Mouse (Mus musculus): ENCODE results near the gene Relb. TPM values are rescaled to one million over a fixed set of nuclear protein-coding genes. Genes with fewer than 3 reads are reported as not detected.
"Not testable (repeated sequence)": the region's sequence is repeated elsewhere in the genome, so short reads cannot be mapped to it uniquely, and the experiment has no call there.

Gene Relb
- polyA plus RNA-seq, 1 experiment from 2014 or later, result 9.6 TPM

DNA sequence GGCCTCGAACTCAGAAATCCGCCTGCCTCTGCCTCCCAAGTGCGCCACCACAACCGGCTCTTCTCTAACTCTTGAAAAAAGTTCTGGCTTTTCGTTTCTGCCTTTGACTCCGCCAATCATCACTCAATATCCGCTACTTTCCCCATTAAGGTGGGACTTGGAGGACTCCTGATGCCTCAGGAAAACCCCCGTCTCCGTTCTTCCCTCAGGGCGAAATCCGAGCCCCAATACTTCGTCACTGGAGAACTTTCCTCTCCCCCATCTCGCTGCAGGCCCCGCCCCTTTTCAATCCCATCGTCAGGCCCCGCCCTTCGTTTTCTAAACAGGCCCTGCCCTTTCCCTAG, 1.1 kb downstream of the Relb start:
- no peaks in the 10 kb centered on the region for H3K27me3 ChIP-seq
- H3K4me1 ChIP-seq, result no peaks in the 10 kb centered on the region
- peak overlapping the region; percentile 91 for H3K4me2 ChIP-seq (replicated peaks)
- peak overlapping the region; percentile 33; the same call in 1 of the 2 replicates for H3K27ac ChIP-seq
- ATAC-seq (ENCODE audit: low FRiP score, low read depth), result peak; percentile 5; the same call in 1 of the 2 replicates
- H3K4me3 ChIP-seq, result peak overlapping the region; percentile 81
- no peaks in the 10 kb centered on the region for H3K9me3 ChIP-seq
- peaks cover 14% of the 10 kb centered on the region for H3K36me3 ChIP-seq
- 12% methylated on average over 17 of the region's 17 CpGs for WGBS
- no peak overlapping the region for H3K9ac ChIP-seq

DNA sequence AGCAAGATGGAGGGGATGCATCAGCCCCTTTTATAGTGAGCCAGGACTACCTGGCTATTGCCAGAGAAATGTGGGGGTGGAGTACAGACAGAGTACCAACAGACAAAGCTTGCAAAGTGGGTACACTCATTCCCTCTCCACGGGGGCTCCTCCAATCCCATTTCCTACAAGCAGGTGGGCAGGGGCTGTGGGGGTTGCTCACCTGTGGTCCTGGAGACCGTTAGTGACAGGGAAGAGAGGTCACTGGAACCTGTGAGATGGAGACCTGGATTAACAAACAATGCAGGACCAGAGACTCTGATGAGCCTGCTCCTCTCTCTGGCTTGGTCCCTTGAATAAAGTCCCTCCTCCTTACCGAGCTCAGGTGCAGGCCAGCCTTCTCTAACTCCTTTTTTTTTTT, 1.5 kb downstream of the Relb start:
- no peaks in the 10 kb centered on the region for H3K27me3 ChIP-seq
- H3K27ac ChIP-seq, result no peak overlapping the region
- H3K36me3 ChIP-seq, result peaks cover 10% of the 10 kb centered on the region
- no peaks in the 10 kb centered on the region for H3K4me1 ChIP-seq
- no peak overlapping the region for H3K9ac ChIP-seq
- WGBS, result 61% methylated on average over 3 of the region's 3 CpGs
- peak overlapping the region; percentile 91 for H3K4me2 ChIP-seq (replicated peaks)
- ATAC-seq (ENCODE audit: low FRiP score, low read depth), result no peak
- peak overlapping the region; percentile 81 for H3K4me3 ChIP-seq
- H3K9me3 ChIP-seq, result no peaks in the 10 kb centered on the region

DNA sequence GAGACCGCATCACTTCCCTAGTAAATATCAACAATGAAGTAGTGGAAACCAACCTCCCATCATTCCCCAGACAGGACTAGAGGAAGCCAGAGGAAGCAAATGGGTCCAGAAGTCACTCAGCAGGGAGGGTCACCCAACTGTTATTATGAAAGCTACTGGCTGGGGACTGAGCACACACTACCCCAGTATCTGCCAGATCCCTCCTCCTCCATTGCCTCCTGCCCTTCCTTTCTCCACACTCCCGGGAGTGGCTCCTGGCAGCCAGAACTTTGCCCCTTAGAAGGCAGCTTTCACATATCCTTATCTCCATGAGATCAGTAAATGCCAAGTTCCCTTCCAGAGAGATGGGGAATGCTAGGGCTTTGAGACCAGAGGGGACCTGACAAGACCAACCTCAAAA, 5.8 kb downstream of the Relb start:
- WGBS, result 72% methylated on average over 2 of the region's 2 CpGs
- peaks cover 5% of the 10 kb centered on the region; the same call in 1 of the 2 replicates for H3K4me1 ChIP-seq
- no peak for ATAC-seq (ENCODE audit: low FRiP score, low read depth)

DNA sequence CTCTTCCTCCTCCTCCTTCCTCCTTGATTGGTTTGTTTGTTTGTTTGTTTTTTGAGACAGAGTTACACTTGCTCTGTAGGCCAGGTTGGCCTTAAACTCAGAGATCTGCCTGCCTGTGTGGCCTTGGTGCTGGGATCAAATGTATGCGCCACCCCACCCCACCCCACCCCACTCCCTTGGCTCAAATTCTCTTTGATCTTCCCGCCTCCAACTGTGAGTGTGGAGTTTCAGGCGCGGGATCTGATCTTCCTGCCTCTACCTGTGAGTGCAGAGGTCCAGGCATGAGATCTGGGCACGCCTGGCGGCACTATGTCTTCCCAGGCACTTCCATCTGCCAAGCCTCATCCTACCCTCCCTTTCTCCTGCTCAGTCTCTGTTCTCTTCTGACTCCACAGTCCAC, 7.0 kb downstream of the Relb start:
- Histone ChIP-seq H3K27me3 (peaks cover 19% of the 10 kb centered on the region), H3K4me2 (replicated peaks) (no peak overlapping the region), H3K9me3 (no peaks in the 10 kb centered on the region), H3K36me3 (0 out of 2 replicates have a peak, but pooled peaks cover 3% of the 10 kb centered on the region), H3K4me1 (peaks cover 5% of the 10 kb centered on the region; the same call in 1 of the 2 replicates), H3K27ac (no peak overlapping the region), H3K9ac (no peak overlapping the region), H3K4me3 (no peak overlapping the region)
- 26% methylated on average over 6 of the region's 6 CpGs for WGBS
- no peak for ATAC-seq (ENCODE audit: low FRiP score, low read depth)

More for the DNA sequence above, 5.8 kb downstream of the Relb start:
- peaks cover 19% of the 10 kb centered on the region for H3K27me3 ChIP-seq
- no peak overlapping the region for H3K27ac ChIP-seq
- no peak overlapping the region for H3K4me2 ChIP-seq (replicated peaks)
- H3K9ac ChIP-seq, result no peak overlapping the region
- H3K9me3 ChIP-seq, result no peaks in the 10 kb centered on the region
- no peak overlapping the region for H3K4me3 ChIP-seq
- H3K36me3 ChIP-seq, result no peaks in the 10 kb centered on the region

DNA sequence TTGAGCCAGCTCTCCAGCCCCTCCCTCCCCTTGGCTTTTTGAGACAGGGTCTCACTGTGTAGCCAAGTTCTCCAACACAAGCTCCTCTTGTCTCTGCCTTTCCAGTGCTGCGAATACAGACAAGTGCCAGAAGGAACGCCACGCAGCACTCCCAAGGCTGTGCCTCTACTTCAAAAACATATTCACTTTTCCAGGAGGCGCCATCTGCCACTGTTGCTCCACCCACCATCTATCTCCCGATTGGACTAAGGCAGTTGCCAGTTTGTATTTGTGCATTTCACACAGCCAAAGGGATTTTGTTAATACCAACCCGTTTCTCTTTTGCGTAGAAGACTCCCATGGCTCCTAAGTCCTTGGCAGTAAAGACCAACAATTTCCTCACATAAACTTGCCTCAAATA, 8.4 kb downstream of the Relb start:
- H3K9ac ChIP-seq, result no peak overlapping the region
- no peak overlapping the region for H3K27ac ChIP-seq
- H3K4me1 ChIP-seq, result peaks cover 5% of the 10 kb centered on the region; the same call in 1 of the 2 replicates
- H3K4me2 ChIP-seq (replicated peaks), result no peak overlapping the region
- 0 out of 2 replicates have a peak, but pooled peaks cover 4% of the 10 kb centered on the region for H3K36me3 ChIP-seq
- no peak overlapping the region for H3K4me3 ChIP-seq
- H3K9me3 ChIP-seq, result no peaks in the 10 kb centered on the region
- peaks cover 19% of the 10 kb centered on the region for H3K27me3 ChIP-seq
- no peak for ATAC-seq (ENCODE audit: low FRiP score, low read depth)
- 90% methylated on average over 7 of the region's 7 CpGs for WGBS

DNA sequence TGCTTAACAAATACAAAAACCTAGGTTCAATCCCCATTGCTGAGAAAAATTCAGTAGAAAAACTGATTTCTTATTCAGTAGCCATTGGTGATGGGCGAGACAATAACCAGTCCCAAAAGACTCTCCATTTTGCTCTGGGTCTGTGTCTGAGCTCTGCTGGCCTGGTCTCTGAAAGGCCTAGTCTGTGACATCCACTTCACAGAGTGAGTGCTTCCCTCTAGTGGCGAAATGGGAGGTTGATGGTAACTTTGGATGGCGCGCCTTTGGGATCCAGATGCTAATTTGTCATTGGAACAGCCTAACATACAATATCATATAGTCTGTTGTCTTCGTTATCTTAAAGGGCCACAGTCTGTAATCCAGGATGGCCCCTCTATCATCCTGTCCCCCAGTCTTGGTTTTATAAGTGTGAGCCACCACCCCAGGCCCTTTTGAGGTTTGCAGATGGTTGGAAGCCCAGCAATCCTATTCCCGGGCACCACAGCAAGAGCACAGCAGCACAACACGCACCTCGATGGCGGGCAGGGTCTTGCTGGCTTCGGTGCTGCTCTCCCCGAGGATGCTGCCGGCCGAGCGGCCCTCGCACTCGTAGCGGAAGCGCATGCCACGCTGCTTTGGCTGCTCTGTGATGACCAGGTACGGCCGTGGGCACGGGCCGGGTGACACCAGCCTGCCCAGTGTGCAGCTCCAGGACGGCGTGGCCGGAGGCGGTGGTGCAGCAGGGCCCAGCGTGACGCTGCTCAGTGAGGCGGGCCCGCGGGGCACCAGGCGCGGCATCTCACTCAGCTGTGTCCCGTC, 10.0 kb downstream of the Relb start:
- ATAC-seq (ENCODE audit: low FRiP score, low read depth), result peak; percentile 71; the same call in 1 of the 2 replicates
- 0 out of 2 replicates have a peak, but pooled peaks cover 4% of the 10 kb centered on the region for H3K36me3 ChIP-seq
- H3K4me3 ChIP-seq, result peak overlapping the region; percentile 38
- H3K27ac ChIP-seq, result no peak overlapping the region
- peak overlapping the region; percentile 65 for H3K4me2 ChIP-seq (replicated peaks)
- H3K4me1 ChIP-seq, result peaks cover 5% of the 10 kb centered on the region; the same call in 1 of the 2 replicates
- peaks cover 19% of the 10 kb centered on the region for H3K27me3 ChIP-seq
- no peaks in the 10 kb centered on the region for H3K9me3 ChIP-seq
- 8% methylated on average over 35 of the region's 35 CpGs for WGBS
- peak overlapping the region; percentile 68 for H3K9ac ChIP-seq

DNA sequence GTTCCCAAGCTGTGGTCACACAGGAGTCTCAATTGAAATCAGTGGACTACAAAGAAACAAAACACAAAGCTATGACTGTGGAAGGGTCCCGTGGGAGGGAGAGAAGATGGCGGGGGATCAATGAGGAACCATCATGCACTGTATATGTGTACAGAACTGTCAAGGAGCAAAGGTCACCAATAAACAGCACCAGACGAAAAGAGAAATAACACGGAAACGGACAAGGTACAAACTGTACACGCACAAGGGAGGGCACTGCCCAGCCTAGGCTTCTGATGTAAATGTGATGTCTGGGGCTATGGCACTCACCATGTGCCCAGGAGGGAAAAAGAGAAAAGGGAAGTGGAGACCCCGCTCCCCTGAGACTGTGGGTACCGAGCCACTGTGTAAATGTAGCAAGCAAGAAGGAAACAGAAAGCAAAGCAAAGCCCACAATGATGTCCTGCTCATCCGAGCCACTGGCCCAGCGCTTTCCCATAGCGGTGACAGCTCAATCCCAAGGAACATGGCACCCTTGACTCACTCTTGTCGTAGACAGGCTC, 14.1 kb downstream of the Relb start:
- WGBS, result 84% methylated on average over 12 of the region's 12 CpGs
- Histone ChIP-seq H3K9me3 (no peaks in the 10 kb centered on the region), H3K4me3 (no peak overlapping the region), H3K27me3 (peaks cover 10% of the 10 kb centered on the region), H3K27ac (no peak overlapping the region), H3K9ac (no peak overlapping the region), H3K4me1 (peaks cover 5% of the 10 kb centered on the region; the same call in 1 of the 2 replicates), H3K36me3 (peaks cover 18% of the 10 kb centered on the region), H3K4me2 (replicated peaks) (no peak overlapping the region)
- no peak for ATAC-seq (ENCODE audit: low FRiP score, low read depth)

DNA sequence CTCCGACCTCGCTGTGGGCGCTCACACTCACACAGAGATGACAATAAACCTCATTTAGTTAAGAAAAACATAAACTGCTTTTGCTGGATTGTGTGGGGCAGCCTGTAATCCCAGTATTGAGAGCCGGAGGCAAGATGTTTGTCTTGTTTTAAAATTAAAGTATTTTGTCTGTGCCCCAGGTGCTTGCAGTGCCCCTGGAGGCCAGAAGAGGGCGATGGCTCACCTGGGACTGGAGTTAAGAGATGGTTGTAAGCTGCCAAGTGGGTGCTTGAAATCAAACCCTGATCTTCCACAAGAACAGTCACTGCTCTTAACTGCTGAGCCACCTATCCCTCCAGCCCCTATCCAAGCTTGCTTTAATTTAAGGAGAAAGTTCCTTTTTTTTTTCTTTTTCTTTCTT, 18.3 kb downstream of the Relb start:
- no peaks in the 10 kb centered on the region for H3K27me3 ChIP-seq
- WGBS, result 78% methylated on average over 5 of the region's 5 CpGs
- no peak overlapping the region for H3K27ac ChIP-seq
- no peak for ATAC-seq (ENCODE audit: low FRiP score, low read depth)
- H3K4me1 ChIP-seq, result no peaks in the 10 kb centered on the region
- no peak overlapping the region for H3K9ac ChIP-seq
- H3K4me2 ChIP-seq (replicated peaks), result no peak overlapping the region
- H3K36me3 ChIP-seq, result peaks cover 16% of the 10 kb centered on the region
- H3K9me3 ChIP-seq, result no peaks in the 10 kb centered on the region
- no peak overlapping the region for H3K4me3 ChIP-seq

DNA sequence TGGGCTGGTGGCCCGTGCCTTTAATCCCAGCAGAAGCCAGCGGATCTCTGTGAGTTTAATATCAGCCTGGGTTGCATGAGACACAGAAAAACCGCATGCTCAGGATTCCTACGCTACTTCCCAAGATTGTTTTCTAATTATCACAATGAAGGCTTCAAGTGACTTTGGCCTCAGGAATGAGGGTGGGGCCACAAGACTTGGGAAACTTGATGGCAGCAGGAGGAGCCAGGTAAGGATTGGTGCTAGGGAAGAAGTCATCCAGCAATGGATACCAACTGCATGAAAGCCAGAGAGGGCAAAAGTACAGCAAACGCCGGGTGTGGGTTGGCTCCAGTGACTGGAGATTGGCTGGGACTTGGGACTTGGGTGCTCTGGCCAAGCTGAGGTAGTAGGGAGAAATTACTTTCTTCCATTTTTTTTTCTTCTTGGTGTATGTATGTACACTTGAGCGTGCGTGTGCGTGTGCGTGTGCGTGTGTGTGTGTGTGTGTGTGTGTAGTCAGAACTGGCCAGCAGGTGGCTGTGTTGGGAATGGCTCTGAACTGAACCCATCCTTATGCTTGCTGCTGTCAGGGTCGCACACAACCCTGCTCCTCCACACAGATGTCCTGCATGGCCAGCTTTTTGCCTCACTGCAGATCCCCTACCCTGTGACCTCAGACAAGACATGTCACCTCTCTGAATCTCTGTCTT, 19.5 kb downstream of the Relb start:
- no peak overlapping the region for H3K9ac ChIP-seq
- WGBS, result 91% methylated on average over 12 of the region's 12 CpGs
- H3K4me2 ChIP-seq (replicated peaks), result no peak overlapping the region
- no peaks in the 10 kb centered on the region for H3K4me1 ChIP-seq
- H3K36me3 ChIP-seq, result peaks cover 16% of the 10 kb centered on the region
- H3K27ac ChIP-seq, result no peak overlapping the region
- no peak overlapping the region for H3K4me3 ChIP-seq
- no peaks in the 10 kb centered on the region for H3K27me3 ChIP-seq
- ATAC-seq (ENCODE audit: low FRiP score, low read depth), result no peak
- H3K9me3 ChIP-seq, result no peaks in the 10 kb centered on the region

DNA sequence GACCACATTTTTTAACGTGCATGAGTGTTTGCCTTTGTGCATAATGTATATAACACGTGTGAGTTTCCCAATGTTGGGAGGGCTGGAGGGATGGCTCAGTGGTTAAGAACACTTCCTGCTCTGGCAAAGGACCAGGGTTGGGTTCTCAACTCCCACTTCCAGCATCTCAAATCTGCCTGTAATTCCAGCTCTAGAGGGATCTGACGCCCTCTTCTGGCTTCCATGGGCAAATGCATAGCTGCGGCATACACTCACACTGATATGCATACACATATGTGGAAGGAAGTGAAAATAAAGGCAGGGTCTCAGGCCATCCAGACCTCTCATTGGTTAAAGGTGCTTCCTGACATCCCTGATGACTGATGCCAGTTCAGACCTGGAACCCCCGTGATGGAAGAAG, 21.9 kb downstream of the Relb start:
- H3K27ac ChIP-seq, result no peak overlapping the region
- no peak overlapping the region for H3K9ac ChIP-seq
- H3K4me3 ChIP-seq, result no peak overlapping the region
- H3K4me2 ChIP-seq (replicated peaks), result no peak overlapping the region
- 82% methylated on average over 5 of the region's 5 CpGs for WGBS
- H3K27me3 ChIP-seq, result no peaks in the 10 kb centered on the region
- peaks cover 20% of the 10 kb centered on the region for H3K36me3 ChIP-seq
- no peak for ATAC-seq (ENCODE audit: low FRiP score, low read depth)
- no peaks in the 10 kb centered on the region for H3K9me3 ChIP-seq
- H3K4me1 ChIP-seq, result peaks cover 15% of the 10 kb centered on the region

DNA sequence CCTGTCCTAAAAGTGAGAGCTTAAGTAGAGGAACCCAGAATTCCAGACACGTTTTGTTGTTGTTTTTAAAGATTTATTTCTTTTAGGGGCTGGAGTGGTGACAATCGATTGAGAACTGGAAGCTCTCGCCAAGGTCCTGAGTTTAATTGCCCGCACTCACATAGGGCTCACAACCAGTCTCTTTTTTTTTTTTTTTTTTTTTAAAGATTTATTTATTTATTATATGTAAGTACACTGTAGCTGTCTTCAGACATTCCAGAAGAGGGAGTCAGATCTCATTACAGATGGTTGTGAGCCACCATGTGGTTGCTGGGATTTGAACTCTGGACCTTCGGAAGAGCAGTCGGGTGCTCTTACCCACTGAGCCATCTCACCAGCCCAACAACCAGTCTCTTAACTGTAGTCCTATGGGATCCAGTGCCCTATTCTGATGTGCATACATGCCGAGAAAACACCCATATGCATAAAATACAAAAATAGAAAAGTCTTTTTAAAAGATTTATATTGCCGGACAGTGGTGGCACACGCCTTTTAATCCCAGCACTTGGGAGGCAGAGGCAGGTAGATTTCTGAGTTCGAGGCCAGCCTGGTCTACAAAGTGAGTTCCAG, 24.5 kb downstream of the Relb start:
- not testable (repeated sequence) for ATAC-seq (ENCODE audit: low FRiP score, low read depth); H3K9ac ChIP-seq; H3K9me3 ChIP-seq; H3K27me3 ChIP-seq; H3K27ac ChIP-seq
- H3K4me2 ChIP-seq (replicated peaks), result peak overlapping the region; percentile 94
- peaks cover 24% of the 10 kb centered on the region for H3K4me1 ChIP-seq
- H3K36me3 ChIP-seq, result peaks cover 29% of the 10 kb centered on the region
- 59% methylated on average over 10 of the region's 10 CpGs for WGBS
- H3K4me3 ChIP-seq, result peak overlapping the region; percentile 98
